Mouse (Mus musculus) induced T-regulatory cell, adult 2 months (primary cell): ENCODE data around the gene Slc7a5.

ENCODE experiments used
- DNase-seq: peaks from one replicate; pipeline ENCODE4 v3.0.0-alpha.2; 2012; ENCODE audit warnings: low read depth

Gene Slc7a5

DNA sequence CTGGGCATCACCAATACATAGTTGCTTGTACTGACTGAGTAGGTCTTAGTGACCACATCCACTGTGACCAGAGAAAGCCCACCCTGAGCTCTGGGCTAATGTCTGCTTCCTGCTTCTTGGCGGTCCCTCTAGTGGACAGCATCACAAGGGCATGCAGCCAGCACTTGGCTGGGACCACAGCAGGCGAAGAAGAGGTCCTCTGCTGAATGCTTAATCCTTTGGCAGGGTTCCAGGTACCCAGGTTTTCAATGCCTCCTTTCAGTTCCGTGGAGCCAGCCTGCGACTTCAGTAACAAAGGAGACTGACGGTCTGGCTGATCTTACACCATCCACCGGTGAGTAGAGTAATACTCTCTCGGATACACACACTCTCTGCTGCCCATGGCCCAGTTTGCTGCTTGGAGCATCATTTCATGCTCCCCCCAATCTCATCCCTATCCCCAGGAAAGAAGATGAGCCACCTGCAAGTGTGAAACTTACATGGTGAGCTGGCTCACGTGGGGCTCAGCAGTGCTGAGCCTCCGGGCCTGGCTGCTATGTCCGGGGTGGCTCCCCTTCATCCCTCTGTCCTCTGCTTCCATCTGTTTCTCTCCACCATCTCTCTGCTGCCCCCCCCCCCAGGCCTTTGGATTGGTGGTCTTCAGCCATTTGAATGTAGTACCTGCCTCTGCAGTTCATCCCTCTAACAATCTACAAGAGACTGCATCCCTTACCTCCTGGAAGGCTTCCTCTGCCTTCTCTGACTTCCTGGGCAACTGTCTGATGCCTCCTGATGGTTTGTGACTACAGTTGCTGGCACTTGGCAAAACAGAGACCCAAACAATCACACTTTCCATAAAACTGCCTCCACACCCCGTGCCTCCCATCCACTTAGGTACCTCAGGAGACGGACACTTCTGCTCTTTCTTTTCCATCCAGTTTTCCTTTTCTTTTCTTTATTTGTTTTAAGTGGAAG, 28.1 kb upstream of the Slc7a5 start:
- no peak for DNase-seq

DNA sequence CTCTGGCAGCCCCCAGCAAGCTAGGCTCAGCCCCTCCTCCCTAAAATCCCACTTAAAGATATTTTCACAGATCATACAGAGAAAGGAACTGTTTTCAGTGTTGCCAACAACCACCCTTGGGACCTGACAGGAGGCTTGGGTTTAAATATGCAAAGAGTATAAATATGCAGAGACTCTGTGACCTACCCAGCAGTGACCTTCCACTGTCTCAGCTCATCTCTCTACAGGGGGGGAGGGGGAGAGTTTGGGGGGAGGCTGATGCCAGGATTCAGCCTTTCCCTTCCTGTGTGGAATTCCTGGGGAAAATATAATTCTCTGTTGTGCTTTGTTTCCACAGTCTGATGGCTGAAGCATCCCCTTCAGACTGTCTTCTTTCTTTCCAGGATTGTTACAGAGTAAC, 27.4 kb upstream of the Slc7a5 start:
- no peak for DNase-seq

DNA sequence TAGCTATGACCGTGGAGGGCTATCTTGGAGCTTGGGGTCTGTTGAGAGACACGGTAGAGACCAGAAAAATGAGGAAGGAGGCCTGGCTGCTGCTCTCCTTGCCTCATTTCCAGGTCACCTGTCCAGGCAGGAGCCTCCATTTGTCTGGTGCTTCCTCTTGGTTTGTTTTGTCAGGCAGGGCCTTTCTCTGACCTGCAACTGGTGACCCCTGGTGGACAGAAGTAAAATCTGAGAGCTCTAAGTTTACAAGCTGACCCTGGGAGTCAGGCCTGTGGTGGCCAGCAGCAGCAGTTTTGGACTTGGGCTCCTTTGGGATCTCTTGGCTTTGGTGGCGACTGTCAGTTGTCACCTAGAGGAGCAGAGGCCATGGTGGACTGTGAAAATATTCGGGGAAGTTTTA, 27.0 kb upstream of the Slc7a5 start:
- DNase-seq = peak; percentile 47

DNA sequence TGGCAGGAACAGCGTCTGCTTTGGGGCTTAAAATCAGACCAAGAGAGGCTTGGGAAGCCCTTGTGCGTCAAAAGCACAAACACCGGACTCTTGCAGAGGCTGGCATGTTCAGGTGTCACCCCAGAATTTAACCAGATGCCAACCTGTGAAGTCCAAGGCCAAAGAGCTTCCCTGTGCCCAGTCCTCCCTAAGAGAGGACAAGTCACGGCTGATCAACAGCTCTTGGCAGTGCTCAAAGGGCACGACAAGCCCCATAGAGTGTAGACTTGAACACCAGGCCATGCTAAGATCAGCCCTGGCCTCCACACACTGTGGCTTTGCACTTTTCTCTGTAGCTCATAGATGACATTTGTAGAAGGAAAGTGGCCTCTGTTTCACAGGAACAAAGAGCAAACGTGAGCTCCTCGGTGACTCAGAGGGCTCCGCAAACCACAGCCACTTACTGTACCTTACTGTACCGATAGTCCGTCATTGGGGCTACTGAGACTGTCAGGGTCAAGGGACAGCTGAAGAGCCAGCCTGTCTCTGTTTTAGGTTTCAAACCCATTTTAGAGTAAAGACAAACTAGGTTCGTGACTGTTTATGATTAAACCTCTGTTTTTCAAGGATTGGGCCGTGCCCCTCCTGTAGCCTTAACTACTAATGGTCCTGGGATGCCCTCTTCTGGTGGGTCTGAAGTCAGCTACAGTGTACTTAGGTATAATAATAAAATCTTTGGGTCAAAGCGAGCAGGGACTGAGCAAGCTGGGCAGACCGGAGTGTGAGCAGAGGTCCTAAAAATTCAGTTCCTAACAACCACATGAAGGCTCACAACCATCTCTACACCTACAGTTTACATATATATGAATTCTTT, 25.4 kb upstream of the Slc7a5 start:
- DNase-seq = no peak

DNA sequence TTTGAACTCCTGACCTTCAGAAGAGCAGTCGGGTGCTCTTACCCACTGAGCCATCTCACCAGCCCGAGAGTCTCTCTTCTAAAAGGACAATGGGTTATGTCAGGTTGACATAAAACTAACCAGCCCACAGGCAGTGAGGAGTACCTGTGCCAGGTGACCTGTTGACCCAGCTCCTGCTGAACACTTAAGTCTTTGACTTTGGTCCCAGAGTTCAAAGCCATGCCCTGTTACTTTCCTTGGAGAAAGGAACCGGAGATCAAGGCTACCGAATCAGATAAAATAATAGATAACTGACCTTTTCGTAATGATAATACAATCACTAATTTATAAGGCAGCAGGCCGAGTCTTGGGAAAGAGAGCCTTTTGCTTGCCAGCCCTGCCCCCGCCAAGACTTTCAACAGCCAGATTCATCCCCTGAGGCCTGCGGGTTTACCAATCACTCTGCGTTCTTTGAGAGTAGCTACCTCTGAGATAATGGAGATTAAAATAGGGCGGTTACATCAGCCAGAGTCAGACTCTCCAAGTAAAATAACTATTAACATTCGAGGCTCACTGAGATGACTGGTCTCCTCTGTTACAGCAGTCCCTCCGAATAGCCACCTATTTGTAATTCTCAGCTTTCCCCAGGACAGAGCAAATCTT, 24.7 kb upstream of the Slc7a5 start:
- no peak for DNase-seq

DNA sequence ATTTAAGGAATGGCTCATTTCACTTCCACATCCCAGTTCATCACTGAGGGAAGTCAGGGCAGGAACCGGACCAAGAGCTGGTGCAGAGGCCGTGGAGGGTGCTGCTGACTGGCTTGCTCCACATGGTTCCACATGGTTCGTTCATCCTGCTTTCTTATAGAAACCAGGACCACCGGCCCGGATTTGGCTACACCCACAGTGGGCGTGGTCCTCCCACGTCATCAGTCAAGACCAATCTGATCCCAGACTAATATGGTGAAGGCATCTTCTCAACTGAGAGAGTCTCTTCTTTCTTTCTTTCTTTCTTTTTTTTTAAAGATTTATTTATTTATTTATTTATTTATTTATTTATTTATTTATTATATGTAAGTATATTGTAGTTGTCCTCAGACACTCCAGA, 24.1 kb upstream of the Slc7a5 start:
- no peak for DNase-seq

DNA sequence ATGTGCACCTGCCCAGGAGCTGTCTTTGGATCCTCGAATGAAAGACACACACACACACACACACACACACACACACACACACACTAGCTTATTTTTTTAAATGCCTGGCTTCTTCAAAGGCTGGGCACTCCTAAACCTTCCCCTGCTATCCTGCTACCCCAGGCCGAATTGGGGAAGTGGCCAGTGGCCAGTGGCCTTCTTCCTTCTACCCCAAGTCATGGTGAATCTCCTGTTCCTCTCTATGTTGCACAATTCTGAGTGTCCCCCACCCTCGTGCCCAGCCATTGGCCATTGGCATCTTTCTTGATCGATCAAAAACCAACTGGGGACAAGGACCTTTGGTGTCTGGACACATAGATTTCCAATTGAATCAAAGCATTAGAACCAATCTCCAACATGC, 22.6 kb upstream of the Slc7a5 start:
- no peak for DNase-seq

DNA sequence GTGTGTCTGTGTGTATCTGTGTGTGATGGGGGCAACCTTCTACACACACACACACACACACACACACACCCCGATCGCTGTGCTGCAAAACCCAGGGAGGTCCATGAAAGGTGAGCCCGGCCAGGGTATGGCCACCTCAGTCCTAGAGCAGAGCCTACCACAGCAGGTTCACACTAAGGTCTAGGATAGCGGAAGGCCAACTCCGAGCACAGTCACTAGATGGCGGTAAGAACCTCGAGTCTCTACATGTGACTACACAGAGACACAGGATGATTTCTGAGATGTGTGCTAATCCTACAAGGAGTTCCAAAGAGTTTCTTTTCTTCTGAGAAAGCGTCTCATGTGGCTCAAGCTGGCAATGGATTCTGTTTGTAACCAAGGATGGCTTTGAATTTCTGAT, 19.8 kb upstream of the Slc7a5 start:
- DNase-seq = peak; percentile 68

DNA sequence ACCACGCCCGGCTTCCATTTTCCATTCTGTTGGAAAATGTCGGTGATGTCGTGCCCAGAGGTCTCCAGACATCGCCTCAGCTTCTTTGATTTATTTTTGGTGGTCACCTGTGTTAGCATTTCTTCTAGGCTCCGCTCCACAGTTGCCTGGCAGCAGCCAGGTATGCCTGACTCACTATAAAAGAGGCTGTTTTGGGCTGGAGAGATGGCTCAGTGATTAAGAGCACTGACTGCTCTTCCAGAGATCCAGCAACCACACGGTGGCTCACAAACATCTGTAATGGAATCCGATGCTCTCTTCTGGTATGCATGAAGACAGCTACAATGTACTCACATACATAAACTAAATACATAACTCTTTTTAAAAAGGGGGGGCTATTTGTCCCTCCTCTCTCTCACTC, 18.8 kb upstream of the Slc7a5 start:
- DNase-seq = no peak

DNA sequence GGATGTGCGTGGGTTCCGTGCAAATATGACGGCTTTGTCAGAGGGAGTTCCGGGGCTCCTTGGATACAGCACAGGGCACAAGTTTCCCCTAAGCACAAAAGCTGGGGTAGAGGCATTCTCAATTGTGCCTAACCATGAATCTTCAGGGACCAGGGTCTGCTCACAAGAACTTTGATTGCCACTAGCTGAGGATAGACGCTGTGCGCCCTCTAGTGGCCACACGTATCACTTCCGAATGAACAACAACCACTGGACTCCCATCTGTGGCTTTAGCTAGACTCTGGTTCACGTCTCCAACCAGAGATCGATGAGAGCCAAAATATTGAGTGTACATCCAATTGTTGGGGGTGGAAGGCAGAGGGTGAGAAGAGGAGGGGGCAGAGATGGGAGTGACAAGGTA, 18.1 kb upstream of the Slc7a5 start:
- DNase-seq = peak; percentile 86

DNA sequence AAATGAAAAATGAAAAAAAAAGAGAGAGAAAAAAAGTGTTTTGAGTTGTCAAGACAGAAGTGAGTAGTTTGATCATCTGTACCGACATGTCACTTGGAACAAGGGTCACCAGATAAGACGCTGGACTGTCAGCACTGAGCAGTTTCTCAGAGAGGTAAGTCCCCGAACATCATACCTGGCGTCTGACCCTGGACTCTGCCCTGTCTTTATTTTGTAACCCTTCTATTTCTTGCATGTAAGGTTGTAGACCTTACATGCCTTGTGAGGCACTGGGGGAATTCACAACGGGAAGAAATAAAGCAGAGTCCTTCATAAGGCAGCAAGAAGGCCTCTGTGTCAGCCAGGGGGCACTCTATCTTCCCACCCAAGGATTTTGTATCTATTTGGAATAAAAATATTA, 17.2 kb upstream of the Slc7a5 start:
- no peak for DNase-seq

DNA sequence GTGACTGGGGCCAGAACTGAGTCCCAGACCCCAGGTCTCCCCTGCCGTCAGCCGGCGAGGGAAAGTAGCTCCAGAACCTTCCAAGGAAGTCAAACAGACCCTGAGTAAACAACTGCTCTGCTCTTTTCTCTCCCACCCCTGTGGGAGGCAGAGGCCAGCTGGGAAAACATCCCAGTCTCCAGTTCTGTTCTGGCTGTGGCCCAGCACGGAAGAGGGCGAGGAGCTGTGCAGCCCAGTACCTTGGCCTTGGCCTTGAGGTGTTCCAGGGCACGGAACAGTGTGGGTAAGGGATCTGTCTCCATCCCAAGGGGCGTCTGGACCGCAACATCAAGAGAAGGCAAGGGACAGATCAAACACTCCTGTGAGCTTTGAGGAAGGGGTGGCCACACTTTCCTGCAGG, 14.6 kb upstream of the Slc7a5 start:
- no peak for DNase-seq

DNA sequence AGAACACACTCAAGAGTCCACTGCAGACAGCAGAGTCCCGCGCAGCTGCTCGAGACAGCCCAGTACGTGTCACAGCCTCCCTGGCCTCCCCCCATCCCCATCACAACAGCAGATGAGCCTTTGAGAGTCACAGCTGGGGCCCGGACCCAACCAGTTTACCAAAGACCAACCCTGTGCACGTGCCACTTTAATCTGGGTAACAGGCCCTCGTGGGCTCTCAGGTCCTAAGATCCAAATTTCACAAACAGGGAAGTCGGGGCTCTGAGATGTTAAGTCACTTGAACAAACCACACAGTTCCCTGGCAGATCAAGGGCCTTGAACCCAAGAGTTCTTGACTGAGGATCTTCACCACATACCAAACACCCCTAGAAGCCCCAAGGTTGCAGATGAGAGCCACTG, 14.1 kb upstream of the Slc7a5 start:
- no peak for DNase-seq

DNA sequence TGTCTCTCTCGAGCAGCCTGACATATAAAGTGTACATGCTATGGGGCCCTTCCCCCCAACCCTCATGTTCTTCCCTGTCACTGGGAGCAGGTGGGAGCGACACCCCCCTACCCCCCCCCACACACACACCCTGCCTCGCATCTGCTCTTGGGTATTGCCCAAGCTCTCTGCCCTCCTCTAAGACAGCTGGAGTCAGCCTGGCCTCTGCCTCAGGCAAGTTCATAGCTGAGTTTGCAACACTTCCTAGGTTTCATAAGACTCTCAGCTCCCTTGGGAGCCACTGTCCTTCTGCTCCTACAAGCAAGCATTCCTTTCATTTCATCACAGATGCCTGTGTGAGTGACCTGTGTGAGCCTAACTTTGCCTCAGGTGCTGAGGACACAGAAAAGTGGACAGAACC, 12.2 kb upstream of the Slc7a5 start:
- no peak for DNase-seq

DNA sequence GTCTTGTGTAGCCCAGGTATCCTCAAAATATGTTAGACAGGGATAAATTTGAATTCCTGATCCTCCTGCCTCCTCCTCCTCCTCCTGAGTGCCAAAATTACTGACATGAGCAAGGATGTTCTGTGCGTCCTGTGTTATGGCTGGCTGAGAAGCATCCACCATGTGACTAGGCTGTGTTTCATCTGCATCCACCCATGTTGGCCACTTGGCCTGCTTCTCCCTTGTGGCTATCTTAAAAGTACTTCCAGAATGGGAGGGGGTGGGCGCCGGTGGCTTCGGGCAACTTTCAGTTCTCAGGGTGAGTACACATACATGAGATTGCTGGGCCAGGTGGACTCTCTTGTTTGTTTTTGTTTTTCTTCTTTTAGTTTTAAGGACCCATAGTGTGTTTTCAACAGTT, 11.7 kb upstream of the Slc7a5 start:
- no peak for DNase-seq

DNA sequence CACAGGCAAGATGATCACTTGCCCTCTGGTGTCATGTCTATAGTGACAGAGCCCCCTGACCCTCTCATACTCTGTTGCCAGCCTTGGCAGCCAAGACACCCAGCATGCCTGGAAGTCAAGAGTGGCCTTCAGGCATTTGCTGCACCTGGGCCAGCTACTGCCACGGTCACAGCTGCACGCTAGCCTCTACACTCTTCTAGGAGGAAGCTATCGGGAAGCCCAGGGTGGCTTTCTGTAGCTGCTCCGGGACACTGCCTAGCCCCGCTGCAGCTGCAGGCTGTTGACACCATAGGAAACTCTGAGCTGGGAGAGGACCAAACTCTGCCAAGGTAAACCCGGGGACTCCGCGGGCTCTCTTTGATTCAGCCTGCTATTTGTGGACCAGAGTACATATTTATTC, 5.9 kb upstream of the Slc7a5 start:
- DNase-seq = no peak

DNA sequence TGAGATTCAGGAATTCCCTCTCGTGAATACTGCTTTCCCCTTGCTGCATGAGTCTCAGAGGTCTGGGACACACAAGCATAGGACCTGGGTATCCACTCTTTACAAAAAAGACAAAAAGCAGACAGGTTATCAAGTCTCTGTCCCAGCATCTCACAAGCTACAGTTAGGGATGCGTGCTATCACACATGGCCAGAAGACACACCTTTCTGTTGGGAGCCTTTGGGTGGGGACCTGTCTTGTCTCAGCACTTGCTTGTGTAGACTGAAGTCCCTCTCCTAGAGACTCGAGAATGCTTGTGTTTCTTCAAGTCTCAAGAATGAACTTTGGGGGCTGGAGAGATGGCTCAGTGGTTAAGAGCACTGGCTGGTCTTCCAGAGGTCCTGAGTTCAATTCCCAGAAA, 5.3 kb upstream of the Slc7a5 start:
- DNase-seq = no peak

DNA sequence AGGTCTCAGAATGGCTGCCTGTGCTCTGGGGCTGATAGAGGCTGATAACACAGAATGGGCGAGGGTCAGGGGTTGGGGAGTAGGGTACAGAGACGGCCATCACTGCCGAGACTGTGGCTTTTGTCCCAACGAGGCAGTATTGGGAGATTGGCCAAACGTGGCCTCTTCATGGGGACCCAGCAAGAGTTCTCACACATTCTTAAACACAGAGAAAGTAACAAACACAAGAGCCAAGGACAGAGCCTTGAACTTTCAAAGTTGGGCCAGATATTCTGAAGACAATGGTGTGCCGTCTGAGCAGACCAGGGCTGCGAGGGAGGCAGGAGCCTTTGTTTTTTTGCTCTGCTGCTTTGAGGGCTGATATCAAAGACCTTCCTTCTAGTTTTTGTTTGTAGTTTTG, 4.5 kb upstream of the Slc7a5 start:
- DNase-seq = no peak

DNA sequence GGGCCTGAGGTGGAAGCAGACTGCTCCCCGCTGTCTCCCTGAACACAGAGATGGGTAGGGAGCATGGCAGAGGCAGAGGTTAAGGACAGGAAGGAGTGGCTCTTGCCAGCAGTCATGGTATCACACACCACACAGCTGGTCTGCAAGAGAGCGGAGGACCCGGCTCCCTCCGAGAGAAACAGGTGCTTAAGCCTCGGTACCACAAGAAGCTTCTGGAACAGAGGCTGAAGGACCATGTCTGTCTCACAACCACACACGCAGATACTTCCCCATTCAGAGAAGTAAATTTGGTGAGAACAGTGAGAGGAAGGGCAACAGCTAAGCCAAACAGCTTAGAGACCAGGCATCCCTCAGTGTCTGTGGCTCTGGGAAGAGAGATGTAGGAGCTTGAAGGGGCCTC, 3.9 kb upstream of the Slc7a5 start:
- no peak for DNase-seq

DNA sequence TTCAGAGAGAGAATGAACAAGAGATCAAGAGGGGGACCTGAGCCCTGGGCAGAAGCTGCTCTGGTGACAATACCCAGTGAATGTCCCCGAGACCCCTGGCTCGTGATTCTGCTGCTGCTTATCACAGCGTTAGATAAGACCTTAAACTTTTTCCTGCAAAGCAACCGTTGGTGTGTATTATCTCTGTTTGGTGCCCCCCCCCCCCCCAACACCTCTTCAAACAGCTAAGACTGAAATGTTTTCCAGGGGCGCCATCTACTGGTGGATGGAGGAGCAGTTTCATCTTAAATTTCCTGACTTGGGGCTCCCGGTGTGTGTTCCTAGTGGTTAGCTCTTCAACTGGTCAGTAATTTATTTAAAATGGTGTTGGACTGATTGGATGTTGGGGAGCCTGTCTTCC, 2.2 kb upstream of the Slc7a5 start:
- DNase-seq = peak; percentile 94

DNA sequence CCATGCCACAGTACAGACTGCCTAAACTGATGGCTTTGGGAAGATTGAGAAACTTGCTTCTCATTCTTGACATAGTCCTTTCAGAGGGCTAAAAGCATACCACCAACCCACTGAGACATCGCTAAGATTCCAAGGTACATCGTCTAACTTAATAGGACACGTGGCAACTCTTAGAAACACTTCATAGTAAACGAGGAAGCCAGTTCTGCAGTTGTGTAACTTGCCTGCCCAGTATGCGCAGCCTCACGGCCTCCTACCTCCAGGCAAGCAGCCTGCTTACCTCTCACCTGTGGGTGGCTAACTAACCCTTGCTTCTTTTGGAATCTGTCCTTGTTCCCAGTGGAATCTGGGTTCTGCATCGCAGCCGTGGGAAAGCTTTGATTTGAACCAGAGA, 1.7 kb upstream of the Slc7a5 start:
- DNase-seq = peak; percentile 34

DNA sequence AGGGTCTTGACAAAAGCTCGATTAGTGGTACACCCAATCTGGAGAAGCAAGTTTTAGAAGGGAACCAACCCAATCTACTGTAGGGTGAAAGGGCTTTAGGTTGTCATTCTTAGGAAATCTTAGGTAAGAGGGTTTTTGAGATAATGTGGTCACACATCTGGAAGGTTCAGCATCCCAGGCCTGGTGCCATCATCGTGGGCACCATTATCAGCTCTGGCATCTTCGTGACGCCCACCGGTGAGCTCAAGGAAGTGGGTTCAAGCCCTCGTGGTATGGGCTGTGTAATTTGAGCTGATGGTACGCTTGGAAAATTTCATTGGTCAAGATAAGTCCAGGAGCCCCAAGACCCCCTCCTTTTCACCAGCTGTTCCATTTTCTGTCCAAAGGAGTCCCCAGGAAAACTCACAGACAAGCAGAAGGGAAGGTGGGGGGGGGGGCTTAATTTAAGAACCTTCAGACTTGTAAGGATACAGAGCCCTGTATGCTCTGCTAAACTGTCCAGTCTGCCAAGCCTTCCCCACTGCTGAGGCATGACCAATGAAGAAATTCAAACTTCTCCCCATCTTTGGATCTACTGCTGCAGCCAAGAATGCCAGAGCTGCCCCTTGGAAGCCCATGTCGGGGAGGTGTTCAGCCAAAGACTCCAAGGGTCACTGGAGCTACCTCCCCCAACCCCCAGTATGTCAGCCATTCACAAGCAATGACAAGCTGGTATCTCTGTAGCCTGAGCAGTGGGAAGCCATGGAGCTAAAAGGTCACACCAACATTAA, 1.1 kb upstream of the Slc7a5 start:
- no peak for DNase-seq
